Mouse (Mus musculus) liver, embryonic 16.5 days (tissue): ENCODE data around the gene Prr7. TPM values are rescaled to one million over a fixed set of nuclear protein-coding genes. Genes with fewer than 3 reads are reported as not detected.

Source experiments
- ATAC-seq: fragments of 200-750 bp; cut with Nextera tagmentation; 2 replicates; pipeline ENCODE4 v1.8.0; 2017; ENCODE audit warnings: low read depth, mild to moderate bottlenecking, moderate number of reproducible peaks, moderate library complexity
- H3K27ac ChIP-seq: fragments of 300-500 bp; sonication (generic); 2 replicates; pipeline ENCODE4 v1.5.1; 2014; ENCODE audit warnings: mild to moderate bottlenecking, low read length
- H3K27me3 ChIP-seq: fragments of 300-500 bp; sonication (generic); 2 replicates; pipeline ENCODE4 v1.6.1; 2014; ENCODE audit warnings: low read depth, low read length, mixed read lengths; ENCODE audit not compliant: control insufficient read depth, insufficient read depth
- H3K36me3 ChIP-seq: fragments of 300-500 bp; sonication (generic); 2 replicates; pipeline ENCODE4 v1.6.1; 2014; ENCODE audit warnings: mild to moderate bottlenecking; ENCODE audit not compliant: control insufficient read depth, insufficient read depth
- H3K4me1 ChIP-seq: fragments of 300-500 bp; sonication (generic); 2 replicates; pipeline ENCODE4 v1.6.1; 2014; ENCODE audit warnings: low read depth, low read length, mixed read lengths; ENCODE audit not compliant: control insufficient read depth
- H3K4me2 ChIP-seq: fragments of 300-500 bp; sonication (generic); 2 replicates; pipeline ENCODE4 v1.6.1; 2014; ENCODE audit warnings: low read depth, low read length, mixed read lengths
- H3K4me3 ChIP-seq: fragments of 300-500 bp; sonication (generic); 2 replicates; pipeline ENCODE4 v1.5.1; 2014; ENCODE audit warnings: low read depth, mild to moderate bottlenecking, low read length
- H3K9ac ChIP-seq: fragments of 300-500 bp; sonication (generic); 2 replicates; pipeline ENCODE4 v1.6.1; 2014; ENCODE audit warnings: low read depth, low read length
- H3K9me3 ChIP-seq: fragments of 300-500 bp; sonication (generic); replicated peaks from 2 replicates; pipeline ENCODE4 v1.6.1; 2016; ENCODE audit warnings: low read length; ENCODE audit not compliant: control insufficient read depth
- WGBS: fragments of 180-500 bp; shearing (Covaris S2); extraction: QIAGEN DNeasy Blood & Tissue Kit; methylation state at CpG from one replicate; pipeline ENCODE4 v1.1.7; 2014; ENCODE audit not compliant: insufficient replicate concordance; 5-methylcytosine and 5-hydroxymethylcytosine counted together
- polyA plus RNA-seq: library from polyadenylated mRNA; unstranded; fragments of >200 nt; fragmentation: Nextera tagmentation; extraction: Ambion mirVana; gene quantifications from 2 replicates; pipeline ENCODE4 v1.2.1, GENCODE M21; 2015

The Prr7 gene
- polyA plus RNA-seq, 1 experiment from 2014 or later, result not detected

- Histone ChIP-seq H3K9me3 (no peaks in the 10 kb centered on the region), H3K27ac (no peak overlapping the region), H3K4me1 (peaks cover 16% of the 10 kb centered on the region), H3K27me3 (peaks cover 35% of the 10 kb centered on the region), H3K4me2 (no peak overlapping the region), H3K4me3 (no peak overlapping the region), H3K36me3 (peaks cover 17% of the 10 kb centered on the region), H3K9ac (no peak overlapping the region)
- 38% methylated on average over 2 of the region's 2 CpGs for WGBS
- ATAC-seq, result no peak
Observed at GRCm38 (mm10) chr13:55462965-55463364, 1.1 kb upstream of the Prr7 start.

DNA sequence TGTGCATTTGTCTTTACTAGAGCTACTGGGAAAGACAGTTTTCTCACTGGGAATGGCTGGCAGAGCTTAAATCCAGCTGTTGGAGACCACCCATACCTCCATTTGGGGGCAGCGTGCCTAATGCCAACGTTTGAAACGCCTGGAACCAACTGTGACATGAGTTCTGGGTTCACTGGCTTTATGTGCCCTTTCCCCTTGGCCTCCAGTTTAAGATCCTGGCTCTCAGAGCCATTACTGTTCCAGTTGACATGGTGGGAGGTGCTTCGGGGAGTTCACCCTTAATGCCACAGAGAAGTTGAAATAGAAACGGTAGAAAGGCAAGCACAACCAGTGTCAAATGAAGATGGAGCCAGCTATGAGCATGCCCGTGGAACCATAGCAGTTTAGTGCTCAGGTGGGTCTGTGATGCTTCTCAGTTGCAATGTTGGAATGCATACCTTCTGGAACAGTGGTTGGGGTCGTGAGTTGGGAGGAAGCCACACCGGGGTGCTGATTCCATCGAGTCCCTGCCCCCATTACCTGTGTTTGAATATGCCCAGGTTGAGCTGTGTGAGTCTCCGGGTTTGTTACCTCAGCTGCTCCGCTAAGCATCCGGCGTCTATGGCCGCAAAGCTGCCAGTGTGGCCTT, 554 bp upstream of the Prr7 start:
- H3K27ac ChIP-seq, result no peak overlapping the region
- no peak overlapping the region for H3K9ac ChIP-seq
- H3K4me1 ChIP-seq, result peaks cover 16% of the 10 kb centered on the region
- H3K4me2 ChIP-seq, result peak overlapping the region; percentile 72
- peaks cover 36% of the 10 kb centered on the region for H3K27me3 ChIP-seq
- H3K9me3 ChIP-seq, result no peaks in the 10 kb centered on the region
- H3K4me3 ChIP-seq, result peak overlapping the region; percentile 56
- peaks cover 14% of the 10 kb centered on the region for H3K36me3 ChIP-seq
- 12% methylated on average over 14 of the region's 14 CpGs for WGBS
- ATAC-seq, result no peak

- no peak overlapping the region for H3K27ac ChIP-seq
- peaks cover under 1% of the 10 kb centered on the region; the same call in 1 of the 2 replicates for H3K36me3 ChIP-seq
- peaks cover 16% of the 10 kb centered on the region for H3K4me1 ChIP-seq
- no peaks in the 10 kb centered on the region for H3K9me3 ChIP-seq
- WGBS, result 0% methylated on average over 3 of the region's 3 CpGs
- H3K4me2 ChIP-seq, result no peak overlapping the region
- H3K4me3 ChIP-seq, result no peak overlapping the region
- no peak overlapping the region for H3K9ac ChIP-seq
- peaks cover 49% of the 10 kb centered on the region for H3K27me3 ChIP-seq
- ATAC-seq, result no peak
Observed at GRCm38 (mm10) chr13:55465184-55465583, 1.1 kb downstream of the Prr7 start.

DNA sequence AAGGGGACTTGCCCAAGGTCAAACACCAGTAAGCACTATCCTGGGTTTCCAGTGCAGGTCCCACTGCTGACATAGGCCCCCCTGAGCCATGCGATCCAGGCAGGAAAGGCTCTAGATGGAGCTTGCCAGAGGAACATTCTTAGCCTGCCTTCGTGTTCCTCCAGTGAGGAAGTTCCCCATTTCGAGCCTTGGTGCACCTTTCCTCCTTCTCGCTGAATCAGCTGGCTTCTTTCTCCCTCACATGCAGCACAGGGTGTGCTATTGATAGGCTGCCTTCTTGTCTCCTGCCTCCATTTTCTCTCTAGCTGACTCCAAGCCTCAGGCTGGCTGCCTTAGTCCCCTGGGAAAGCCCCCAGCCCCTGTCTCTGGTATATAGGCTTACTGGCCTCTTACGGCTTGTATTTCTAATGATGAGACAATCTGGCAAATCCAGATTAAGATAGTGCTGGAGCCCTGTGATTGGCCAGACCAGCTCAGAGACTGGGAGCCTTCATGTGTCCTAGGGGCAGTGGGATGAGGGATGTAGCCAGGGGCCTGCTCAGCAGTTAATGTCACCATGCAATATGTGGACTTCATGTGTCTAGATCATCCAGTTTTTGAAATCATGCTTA, 1.9 kb downstream of the Prr7 start:
- no peaks in the 10 kb centered on the region for H3K36me3 ChIP-seq
- no peak overlapping the region for H3K9ac ChIP-seq
- H3K27ac ChIP-seq, result no peak overlapping the region
- H3K9me3 ChIP-seq, result no peaks in the 10 kb centered on the region
- ATAC-seq, result no peak
- H3K4me1 ChIP-seq, result peaks cover 16% of the 10 kb centered on the region
- H3K27me3 ChIP-seq, result peaks cover 57% of the 10 kb centered on the region
- no peak overlapping the region for H3K4me2 ChIP-seq
- no peak overlapping the region for H3K4me3 ChIP-seq
- 30% methylated on average over 5 of the region's 5 CpGs for WGBS

DNA sequence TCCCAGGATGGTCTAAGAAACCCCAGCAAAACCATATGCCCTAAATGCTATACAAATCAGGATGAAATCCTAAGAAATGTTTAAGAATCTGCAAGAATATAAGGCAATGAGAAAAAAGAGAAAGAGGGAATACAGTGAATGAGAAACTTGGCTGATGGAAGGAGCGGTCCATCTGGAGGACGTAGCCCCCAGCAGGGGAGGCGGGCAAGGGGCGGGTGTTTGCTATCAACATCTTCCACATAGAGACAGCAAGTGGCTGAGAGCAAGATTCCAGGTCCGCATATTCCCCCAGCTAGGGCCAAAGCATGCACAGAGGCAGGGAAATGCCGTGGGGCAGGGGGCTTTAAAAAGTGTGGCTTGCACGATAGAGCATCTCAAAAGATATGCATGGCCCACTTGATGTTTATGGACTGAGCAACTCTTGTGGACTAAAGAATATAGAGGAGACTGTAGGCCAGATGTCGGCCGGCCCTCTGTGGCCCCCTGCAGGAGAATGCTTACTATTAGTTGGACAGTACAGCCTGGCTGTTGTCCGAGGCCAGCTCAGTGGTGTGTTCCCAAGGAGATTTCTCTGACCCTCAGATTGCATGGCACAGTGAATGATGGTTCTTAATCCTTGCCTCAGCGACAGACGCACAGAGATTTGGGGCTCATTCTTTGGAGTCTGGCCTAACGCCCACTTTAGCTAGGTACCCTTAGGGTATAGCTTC, 4.9 kb downstream of the Prr7 start:
- no peak overlapping the region for H3K4me2 ChIP-seq
- WGBS, result 42% methylated on average over 13 of the region's 13 CpGs
- peaks cover 78% of the 10 kb centered on the region for H3K27me3 ChIP-seq
- H3K9ac ChIP-seq, result no peak overlapping the region
- ATAC-seq, result no peak
- H3K9me3 ChIP-seq, result no peaks in the 10 kb centered on the region
- H3K36me3 ChIP-seq, result no peaks in the 10 kb centered on the region
- no peak overlapping the region for H3K4me3 ChIP-seq
- no peak overlapping the region for H3K27ac ChIP-seq
- H3K4me1 ChIP-seq, result peaks cover 27% of the 10 kb centered on the region

GRCm38 (mm10) chr13:55470372-55470771, 6.3 kb downstream of the Prr7 start:
- Histone ChIP-seq H3K27me3 (peaks cover 76% of the 10 kb centered on the region), H3K9ac (no peak overlapping the region), H3K9me3 (no peaks in the 10 kb centered on the region), H3K36me3 (no peaks in the 10 kb centered on the region), H3K4me2 (no peak overlapping the region), H3K4me3 (no peak overlapping the region), H3K27ac (no peak overlapping the region), H3K4me1 (peaks cover 16% of the 10 kb centered on the region)
- WGBS, result 62% methylated on average over 9 of the region's 9 CpGs
- ATAC-seq, result no peak

GRCm38 (mm10) chr13:55471156-55471818, 7.2 kb downstream of the Prr7 start:
- peak; percentile 59 for ATAC-seq
- Histone ChIP-seq H3K4me3 (peak overlapping the region; percentile 62), H3K4me1 (peaks cover 16% of the 10 kb centered on the region), H3K9me3 (no peaks in the 10 kb centered on the region), H3K27ac (no peak overlapping the region), H3K27me3 (peaks cover 72% of the 10 kb centered on the region), H3K4me2 (peak overlapping the region; percentile 85), H3K36me3 (no peaks in the 10 kb centered on the region), H3K9ac (peak overlapping the region; percentile 38; the same call in 1 of the 2 replicates)
- 1% methylated on average over 54 of the region's 54 CpGs for WGBS

DNA sequence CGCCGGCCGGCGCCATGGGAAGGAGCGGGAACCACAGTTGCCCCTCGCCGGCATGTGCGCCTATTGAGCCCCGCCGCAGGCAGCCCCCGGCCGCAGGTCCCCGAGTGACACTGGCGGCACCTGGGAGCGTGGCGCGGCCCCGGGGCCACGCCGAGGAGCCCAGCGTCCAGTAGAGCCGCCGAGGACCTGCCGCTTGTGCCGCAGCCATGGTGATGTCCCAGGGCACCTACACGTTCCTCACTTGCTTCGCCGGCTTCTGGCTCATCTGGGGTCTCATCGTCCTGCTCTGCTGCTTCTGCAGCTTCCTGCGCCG, 7.7 kb downstream of the Prr7 start:
- WGBS, result 0% methylated on average over 30 of the region's 31 CpGs
- peak overlapping the region; percentile 85 for H3K4me2 ChIP-seq
- peak overlapping the region; percentile 62 for H3K4me3 ChIP-seq
- no peak overlapping the region for H3K27ac ChIP-seq
- peaks cover 16% of the 10 kb centered on the region for H3K4me1 ChIP-seq
- peaks cover 71% of the 10 kb centered on the region for H3K27me3 ChIP-seq
- no peaks in the 10 kb centered on the region for H3K9me3 ChIP-seq
- no peak for ATAC-seq
- no peaks in the 10 kb centered on the region for H3K36me3 ChIP-seq
- peak overlapping the region; percentile 38 for H3K9ac ChIP-seq
